Comparison of ENCODE assay signal across 25 mouse cellular contexts in genomic region chr2:73404442-73404841, GRCm38 (mm10). TPM values are rescaled to one million over a fixed set of nuclear protein-coding genes. Genes with fewer than 3 reads are reported as not detected.
A peak's percentile ranks its signal among the peaks of the same experiment; 100 is the strongest.
DNase-seq lines count a peak whose midpoint lies in the region; ATAC-seq lines count a peak whose summit lies in the region.
"Had no signal": no experiment of that assay in that cellular context is flagged by ENCODE, and none has a peak within 500 bp of the region (broad histone marks: within the 10 kb centered on the region; RNA-seq: fewer than 3 reads in every experiment).

No protein-coding gene starts in this region.

- 86% methylated on average over 9 of the region's 9 CpGs for WGBS in midbrain, embryonic 11.5 days

- ATAC-seq in activated CD4-positive, CD25-positive, alpha-beta regulatory T cell, adult 4 months: peak; percentile 68
- ATAC-seq in midbrain, embryonic 11.5 days (ENCODE audit: low FRiP score): no peak
- ATAC-seq in erythroblast, adult 5-6 weeks (replicated peaks; ENCODE audit: low FRiP score, poor library complexity, severe bottlenecking): no peak
- ATAC-seq: forebrain, embryonic 14.5 days; hindbrain, postnatal 0 days; intestine, embryonic 15.5 days had no signal

- no peaks in the 10 kb centered on the region for H3K9me3 ChIP-seq in midbrain, embryonic 11.5 days (ENCODE audit: control insufficient read depth, low read length)
- H3K9me3 ChIP-seq: heart, embryonic 10.5 days; heart, embryonic 13.5 days; intestine, embryonic 15.5 days had no signal

- no peak overlapping the region for H3K9ac ChIP-seq in midbrain, embryonic 11.5 days (ENCODE audit: low read length)
- H3K9ac ChIP-seq: heart, embryonic 13.5 days; hindbrain, embryonic 14.5 days; intestine, embryonic 15.5 days had no signal

- peak; percentile 78 for DNase-seq in A20 (ENCODE audit: low read depth, low spot score)
- peak; percentile 43 for DNase-seq in CD4-positive, CD25-positive, alpha-beta regulatory T cell, adult 2 months (ENCODE audit: low read depth, low spot score)
- no peak for DNase-seq in midbrain, embryonic 11.5 days (ENCODE audit: low spot score, missing footprints)
- no peak for DNase-seq in layer of hippocampus, adult 9-11 months
- DNase-seq: adrenal gland, postnatal 10 days; adrenal gland, postnatal 36 days; cerebellum, adult 18-20 months; cerebellum, adult 9-11 months; cerebellum, postnatal 25 days; gastrocnemius, postnatal 10 days; gastrocnemius, postnatal 36 days; heart, adult 2 months; heart, postnatal 14 days; heart, postnatal 4 days; kidney, adult 11 months; kidney, adult 8-10 months had no signal

- H3K27ac ChIP-seq in midbrain, embryonic 11.5 days (ENCODE audit: low read depth, low read length): no peak overlapping the region
- H3K27ac ChIP-seq: heart, adult 2 months; heart, embryonic 10.5 days; heart, embryonic 13.5 days; hindbrain, embryonic 14.5 days; hindbrain, postnatal 0 days; intestine, embryonic 15.5 days had no signal

- no peaks in the 10 kb centered on the region for H3K36me3 ChIP-seq in midbrain, embryonic 11.5 days (ENCODE audit: control insufficient read depth, insufficient read depth, low read length)
- H3K36me3 ChIP-seq: heart, embryonic 10.5 days; heart, embryonic 13.5 days; intestine, embryonic 15.5 days had no signal

- no peaks in the 10 kb centered on the region for H3K4me1 ChIP-seq in midbrain, embryonic 11.5 days (ENCODE audit: control insufficient read depth, insufficient read depth, low read length)
- H3K4me1 ChIP-seq: heart, embryonic 10.5 days; heart, embryonic 13.5 days; intestine, embryonic 15.5 days had no signal

- H3K27me3 ChIP-seq in midbrain, embryonic 11.5 days (ENCODE audit: control insufficient read depth, insufficient read depth, low read length): no peaks in the 10 kb centered on the region
- H3K27me3 ChIP-seq: intestine, embryonic 15.5 days had no signal

- H3K4me2 ChIP-seq in midbrain, embryonic 11.5 days: no peak overlapping the region
- H3K4me2 ChIP-seq: heart, embryonic 13.5 days; hindbrain, embryonic 14.5 days; intestine, embryonic 15.5 days had no signal

- no peak overlapping the region for H3K4me3 ChIP-seq in midbrain, embryonic 11.5 days (ENCODE audit: low read depth, low read length)
- H3K4me3 ChIP-seq: heart, adult 2 months; heart, embryonic 10.5 days; heart, embryonic 13.5 days; intestine, embryonic 15.5 days had no signal

RNA-seq across cellular contexts. Expression of gene Gpr155, which starts 18.1 kb away (rescaled TPM):
- 10 to 100 TPM; 15.1 to 19.5 TPM for polyA plus RNA-seq in activated CD4-positive, CD25-positive, alpha-beta regulatory T cell, adult 4 months (2017; shearing (Covaris generic))
- 3.0 and 4.3 TPM in 2 replicates for polyA plus RNA-seq in midbrain, embryonic 11.5 days (2014; fragmentation: Nextera tagmentation; extraction: Ambion mirVana)
- total RNA-seq in erythroblast, adult 5-6 weeks (2015; ENCODE audit: low replicate concordance): 5.8 and 7.3 TPM in 2 replicates
- total RNA-seq in erythroblast, adult 5-6 weeks (2017; ENCODE audit: low replicate concordance): 9.3 and 10.6 TPM in 2 replicates
- total RNA-seq: granulocyte monocyte progenitor cell, adult 5-6 weeks had no signal

Comparison
In these comparisons a context has a peak if more than half of its experiments do, and no peak if none do; other contexts are left out.
1. DNase-seq: peak in A20 (single experiment) and CD4-positive, CD25-positive, alpha-beta regulatory T cell, adult 2 months (single experiment); none in midbrain, embryonic 11.5 days (single experiment) and layer of hippocampus, adult 9-11 months (single experiment).